Mouse (Mus musculus): ENCODE measurements around the gene Emcn. TPM values are rescaled to one million over a fixed set of nuclear protein-coding genes. Genes with fewer than 3 reads are reported as not detected.

The Emcn gene
- not detected for polyA plus RNA-seq (2017; shearing (Covaris generic))

GRCm38 (mm10) chr3:137340938-137341337 is at the start of gene Emcn:
Gene Emcn, plus strand, starts transcription at chr3:137341067.

